Mouse (Mus musculus): ENCODE measurements at regions not wholly inside any gene's neighbourhood (a gene's known extent, or its start where the extent isn't known, plus 50 kb on each side); places are given as distances from the start of the nearest gene placed in this dataset.

- Histone ChIP-seq H3K9me3 (no peaks in the 10 kb centered on the region), H3K4me3 (no peak overlapping the region), H3K4me2 (replicated peaks) (no peak overlapping the region), H3K27me3 (replicated peaks) (no peaks in the 10 kb centered on the region), H3K4me1 (no peaks in the 10 kb centered on the region), H3K36me3 (no peaks in the 10 kb centered on the region), H3K9ac (no peak overlapping the region), H3K27ac (no peak overlapping the region)
- 82% methylated on average over 3 of the region's 3 CpGs for WGBS
- ATAC-seq (ENCODE audit: low FRiP score, low read depth): no peak
Observed at GRCm38 (mm10) chr15:96842881-96843280, 143.4 kb upstream of the Slc38a2 start.

- no peaks in the 10 kb centered on the region for H3K9me3 ChIP-seq
- no peaks in the 10 kb centered on the region for H3K27me3 ChIP-seq (replicated peaks)
- H3K27ac ChIP-seq: no peak overlapping the region
- H3K9ac ChIP-seq: no peak overlapping the region
- no peaks in the 10 kb centered on the region for H3K4me1 ChIP-seq
- no peak overlapping the region for H3K4me3 ChIP-seq
- 91% methylated on average over 3 of the region's 3 CpGs for WGBS
- H3K4me2 ChIP-seq (replicated peaks): no peak overlapping the region
- no peaks in the 10 kb centered on the region for H3K36me3 ChIP-seq
- no peak for ATAC-seq (ENCODE audit: low FRiP score, low read depth)
Observed at GRCm38 (mm10) chr15:96836670-96837069, 137.1 kb upstream of the Slc38a2 start.

GRCm38 (mm10) chr15:96834862-96835261, 135.3 kb upstream of the Slc38a2 start:
- no peaks in the 10 kb centered on the region for H3K36me3 ChIP-seq
- H3K27me3 ChIP-seq (replicated peaks): no peaks in the 10 kb centered on the region
- no peak overlapping the region for H3K27ac ChIP-seq
- no peaks in the 10 kb centered on the region for H3K9me3 ChIP-seq
- no peak overlapping the region for H3K4me2 ChIP-seq (replicated peaks)
- H3K4me3 ChIP-seq: no peak overlapping the region
- WGBS: 79% methylated on average over 9 of the region's 9 CpGs
- no peak for ATAC-seq (ENCODE audit: low FRiP score, low read depth)
- H3K9ac ChIP-seq: no peak overlapping the region
- H3K4me1 ChIP-seq: no peaks in the 10 kb centered on the region

GRCm38 (mm10) chr15:96834162-96834843, 134.8 kb upstream of the Slc38a2 start:
- Histone ChIP-seq H3K4me1 (no peaks in the 10 kb centered on the region), H3K4me2 (replicated peaks) (no peak overlapping the region)
- 82% methylated on average over 10 of the region's 10 CpGs for WGBS

GRCm38 (mm10) chr15:96832389-96832788, 132.9 kb upstream of the Slc38a2 start:
- Histone ChIP-seq H3K4me3 (no peak overlapping the region), H3K27ac (no peak overlapping the region), H3K27me3 (replicated peaks) (no peaks in the 10 kb centered on the region), H3K9ac (no peak overlapping the region), H3K9me3 (no peaks in the 10 kb centered on the region), H3K36me3 (no peaks in the 10 kb centered on the region), H3K4me1 (no peaks in the 10 kb centered on the region), H3K4me2 (replicated peaks) (no peak overlapping the region)
- WGBS: 88% methylated on average over 10 of the region's 10 CpGs
- ATAC-seq (ENCODE audit: low FRiP score, low read depth): no peak

More at GRCm38 (mm10) chr15:96834162-96834843, 134.8 kb upstream of the Slc38a2 start:
- Histone ChIP-seq H3K9ac (no peak overlapping the region), H3K27ac (no peak overlapping the region), H3K9me3 (no peaks in the 10 kb centered on the region), H3K36me3 (no peaks in the 10 kb centered on the region), H3K27me3 (replicated peaks) (no peaks in the 10 kb centered on the region), H3K4me3 (no peak overlapping the region)
- ATAC-seq (ENCODE audit: low FRiP score, low read depth): no peak

GRCm38 (mm10) chr15:96831256-96831655, 131.7 kb upstream of the Slc38a2 start:
- H3K4me3 ChIP-seq: no peak overlapping the region
- H3K27me3 ChIP-seq (replicated peaks): no peaks in the 10 kb centered on the region
- H3K4me1 ChIP-seq: no peaks in the 10 kb centered on the region
- no peak for ATAC-seq (ENCODE audit: low FRiP score, low read depth)
- H3K9ac ChIP-seq: no peak overlapping the region
- no peaks in the 10 kb centered on the region for H3K9me3 ChIP-seq
- 92% methylated on average over 10 of the region's 10 CpGs for WGBS
- H3K4me2 ChIP-seq (replicated peaks): no peak overlapping the region
- H3K36me3 ChIP-seq: no peaks in the 10 kb centered on the region
- H3K27ac ChIP-seq: no peak overlapping the region

- Histone ChIP-seq H3K36me3 (no peaks in the 10 kb centered on the region), H3K4me1 (no peaks in the 10 kb centered on the region), H3K9me3 (no peaks in the 10 kb centered on the region), H3K27ac (no peak overlapping the region), H3K4me2 (replicated peaks) (no peak overlapping the region), H3K9ac (no peak overlapping the region), H3K27me3 (replicated peaks) (no peaks in the 10 kb centered on the region), H3K4me3 (no peak overlapping the region)
- WGBS: 91% methylated on average over 11 of the region's 11 CpGs
- ATAC-seq (ENCODE audit: low FRiP score, low read depth): no peak
Observed at GRCm38 (mm10) chr15:96830578-96830977, 131.0 kb upstream of the Slc38a2 start.

- no peaks in the 10 kb centered on the region for H3K9me3 ChIP-seq
- no peak for ATAC-seq (ENCODE audit: low FRiP score, low read depth)
- no peak overlapping the region for H3K4me2 ChIP-seq (replicated peaks)
- H3K27me3 ChIP-seq (replicated peaks): no peaks in the 10 kb centered on the region
- no peak overlapping the region for H3K27ac ChIP-seq
- no peak overlapping the region for H3K4me3 ChIP-seq
- H3K4me1 ChIP-seq: no peaks in the 10 kb centered on the region
- no peaks in the 10 kb centered on the region for H3K36me3 ChIP-seq
- WGBS: 94% methylated on average over 12 of the region's 12 CpGs
- H3K9ac ChIP-seq: no peak overlapping the region
Observed at GRCm38 (mm10) chr15:96829941-96830340, 130.4 kb upstream of the Slc38a2 start.

GRCm38 (mm10) chr15:96828681-96829080, 129.2 kb upstream of the Slc38a2 start:
- H3K27me3 ChIP-seq (replicated peaks): no peaks in the 10 kb centered on the region
- no peak overlapping the region for H3K4me3 ChIP-seq
- no peak overlapping the region for H3K4me2 ChIP-seq (replicated peaks)
- H3K36me3 ChIP-seq: no peaks in the 10 kb centered on the region
- no peaks in the 10 kb centered on the region for H3K4me1 ChIP-seq
- H3K27ac ChIP-seq: no peak overlapping the region
- no peaks in the 10 kb centered on the region for H3K9me3 ChIP-seq
- ATAC-seq (ENCODE audit: low FRiP score, low read depth): no peak
- H3K9ac ChIP-seq: no peak overlapping the region
- WGBS: 91% methylated on average over 8 of the region's 8 CpGs

- Histone ChIP-seq H3K4me1 (no peaks in the 10 kb centered on the region), H3K4me2 (replicated peaks) (no peak overlapping the region), H3K9me3 (no peaks in the 10 kb centered on the region), H3K36me3 (no peaks in the 10 kb centered on the region), H3K4me3 (no peak overlapping the region), H3K9ac (no peak overlapping the region), H3K27me3 (replicated peaks) (no peaks in the 10 kb centered on the region), H3K27ac (no peak overlapping the region)
- 82% methylated on average over 8 of the region's 8 CpGs for WGBS
- no peak for ATAC-seq (ENCODE audit: low FRiP score, low read depth)
Observed at GRCm38 (mm10) chr15:96827931-96828330, 128.4 kb upstream of the Slc38a2 start.

- WGBS: 86% methylated on average over 7 of the region's 7 CpGs
- Histone ChIP-seq H3K27me3 (replicated peaks) (no peaks in the 10 kb centered on the region), H3K4me3 (no peak overlapping the region), H3K9ac (no peak overlapping the region), H3K4me1 (no peaks in the 10 kb centered on the region), H3K36me3 (no peaks in the 10 kb centered on the region), H3K4me2 (replicated peaks) (no peak overlapping the region), H3K9me3 (no peaks in the 10 kb centered on the region), H3K27ac (no peak overlapping the region)
- ATAC-seq (ENCODE audit: low FRiP score, low read depth): no peak
Observed at GRCm38 (mm10) chr15:96818435-96818834, 118.9 kb upstream of the Slc38a2 start.

- ATAC-seq (ENCODE audit: low FRiP score, low read depth): no peak
- no peaks in the 10 kb centered on the region for H3K27me3 ChIP-seq (replicated peaks)
- H3K9ac ChIP-seq: no peak overlapping the region
- H3K4me1 ChIP-seq: no peaks in the 10 kb centered on the region
- no peak overlapping the region for H3K4me2 ChIP-seq (replicated peaks)
- H3K4me3 ChIP-seq: no peak overlapping the region
- peaks cover 3% of the 10 kb centered on the region for H3K9me3 ChIP-seq
- 86% methylated on average over 5 of the region's 5 CpGs for WGBS
- no peak overlapping the region for H3K27ac ChIP-seq
- H3K36me3 ChIP-seq: no peaks in the 10 kb centered on the region
Observed at GRCm38 (mm10) chr15:96817626-96818025, 118.1 kb upstream of the Slc38a2 start.

- ATAC-seq (ENCODE audit: low FRiP score, low read depth): no peak
- Histone ChIP-seq H3K4me2 (replicated peaks) (no peak overlapping the region), H3K4me3 (no peak overlapping the region), H3K9me3 (peaks cover 8% of the 10 kb centered on the region), H3K27ac (no peak overlapping the region), H3K9ac (no peak overlapping the region), H3K4me1 (no peaks in the 10 kb centered on the region), H3K36me3 (no peaks in the 10 kb centered on the region), H3K27me3 (replicated peaks) (no peaks in the 10 kb centered on the region)
- WGBS: 87% methylated on average over 5 of the region's 5 CpGs
Observed at GRCm38 (mm10) chr15:96816997-96817570, 117.6 kb upstream of the Slc38a2 start.

All from neural tube, embryonic 12.5 days (tissue).